Mouse (Mus musculus) CH12.LX (cell line): ENCODE data around the gene Gm44502. TPM values are rescaled to one million over a fixed set of nuclear protein-coding genes. Genes with fewer than 3 reads are reported as not detected.

Experiments used
- DNase-seq: peaks from one replicate; pipeline ENCODE4 v3.0.0-alpha.2; 2013; ENCODE audit errors: extremely low read depth
- H3K27ac ChIP-seq: 2 replicates; pipeline ENCODE4 v1.5.1; 2012; ENCODE audit warnings: low read depth, mild to moderate bottlenecking, control low read depth, moderate library complexity; ENCODE audit not compliant: insufficient read depth
- H3K27me3 ChIP-seq: replicated peaks from 2 replicates; pipeline ENCODE3; 2012; ENCODE audit warnings: inconsistent platforms
- H3K36me3 ChIP-seq, 2 experiments: replicated peaks in 1 of 2; 2 replicates each; pipeline versions ENCODE3 to v1.6.1; 2012; ENCODE audit warnings: inconsistent platforms in 1 of 2, low read length in 1 of 2, mild to moderate bottlenecking in 1 of 2, mixed read lengths in 1 of 2, moderate library complexity in 1 of 2; ENCODE audit not compliant: control insufficient read depth in 1 of 2, insufficient read depth in 1 of 2
- H3K4me1 ChIP-seq, 2 experiments: 2 replicates each; pipeline ENCODE4 v1.6.1; 2012; ENCODE audit warnings: inconsistent platforms in 1 of 2, moderate library complexity in 1 of 2; ENCODE audit not compliant: insufficient read depth in 2 of 2, control insufficient read depth in 1 of 2
- H3K4me2 ChIP-seq: 2 replicates; pipeline ENCODE4 v1.6.1; 2012; ENCODE audit warnings: low read depth, mild to moderate bottlenecking, control low read depth; ENCODE audit not compliant: poor library complexity, insufficient read depth, severe bottlenecking
- H3K4me3 ChIP-seq, 3 experiments: fragments of 150-350 bp in 1 of 3; sonication (generic) in 1 of 3; replicated peaks in 1 of 3; 2 replicates each; pipeline versions ENCODE3 to v1.5.1; 2011 to 2012; ENCODE audit warnings: low read depth in 2 of 3, low read length in 2 of 3, mild to moderate bottlenecking in 2 of 3, moderate library complexity in 2 of 3, control low read depth in 1 of 3, improper control_type of control experiment in 1 of 3, inconsistent platforms in 1 of 3, mixed read lengths in 1 of 3; ENCODE audit not compliant: poor library complexity in 1 of 3
- H3K79me2 ChIP-seq: replicated peaks from 2 replicates; pipeline ENCODE4 v1.6.1; 2012; ENCODE audit warnings: mild to moderate bottlenecking, moderate library complexity; ENCODE audit not compliant: control insufficient read depth, poor library complexity, insufficient read depth, severe bottlenecking; ENCODE audit errors: extremely low read depth
- H3K9ac ChIP-seq: 2 replicates; pipeline ENCODE4 v1.6.1; 2012; ENCODE audit warnings: low read depth, mild to moderate bottlenecking, control low read depth, moderate library complexity; ENCODE audit not compliant: insufficient read depth
- H3K9me3 ChIP-seq: replicated peaks from 2 replicates; pipeline ENCODE3; 2012; ENCODE audit warnings: low read length, inconsistent platforms, mixed read lengths
- BHLHE40 ChIP-seq: IDR thresholded peaks from 2 replicates; pipeline ENCODE4 v1.6.1; 2011; ENCODE audit warnings: mild to moderate bottlenecking, low read depth, low read length, improper control_type of control experiment
- CHD2 ChIP-seq: IDR thresholded peaks from 2 replicates; pipeline ENCODE4 v1.6.1; 2011; ENCODE audit warnings: low read length, improper control_type of control experiment
- CTCF ChIP-seq, 2 experiments: IDR thresholded peaks in 1 of 2; conservative IDR thresholded peaks in 1 of 2; 2 replicates each; pipeline ENCODE4 v1.5.1; 2011 to 2012; ENCODE audit warnings: low read depth in 2 of 2, low read length in 2 of 2, improper control_type of control experiment in 1 of 2, inconsistent platforms in 1 of 2, mild to moderate bottlenecking in 1 of 2, moderate library complexity in 1 of 2
- EP300 ChIP-seq: IDR thresholded peaks from 2 replicates; pipeline ENCODE4 v1.6.1; 2011; ENCODE audit warnings: low read length, improper control_type of control experiment
- HCFC1 ChIP-seq: IDR thresholded peaks from 2 replicates; pipeline ENCODE4 v1.6.1; 2012; ENCODE audit warnings: low read depth, mild to moderate bottlenecking, inconsistent platforms, low read length, improper control_type of control experiment
- JUN ChIP-seq: IDR thresholded peaks from 2 replicates; pipeline ENCODE4 v1.6.1; 2011; ENCODE audit warnings: low read depth, mild to moderate bottlenecking, low read length, improper control_type of control experiment, moderate library complexity; ENCODE audit not compliant: insufficient read depth
- JUND ChIP-seq: conservative IDR thresholded peaks from 2 replicates; pipeline ENCODE4 v1.6.1; 2011; ENCODE audit warnings: low read depth, low read length, improper control_type of control experiment
- MAFK ChIP-seq: IDR thresholded peaks from 2 replicates; pipeline ENCODE4 v1.6.1; 2011; ENCODE audit warnings: low read length, improper control_type of control experiment; ENCODE audit not compliant: insufficient replicate concordance
- MAX ChIP-seq: IDR thresholded peaks from 2 replicates; pipeline ENCODE4 v1.6.1; 2011; ENCODE audit warnings: low read length, improper control_type of control experiment
- MAZ ChIP-seq: IDR thresholded peaks from 2 replicates; pipeline ENCODE4 v1.6.1; 2012; ENCODE audit warnings: low read depth, mild to moderate bottlenecking, inconsistent platforms, low read length, improper control_type of control experiment, moderate library complexity
- MEF2A ChIP-seq: IDR thresholded peaks from 2 replicates; pipeline ENCODE4 v1.6.1; 2014; ENCODE audit warnings: low read depth, mild to moderate bottlenecking, inconsistent platforms, low read length, improper control_type of control experiment, borderline replicate concordance
- MYC ChIP-seq: IDR thresholded peaks from 2 replicates; pipeline ENCODE4 v1.6.1; 2011; ENCODE audit warnings: low read depth, mild to moderate bottlenecking, improper control_type of control experiment, low read length
- NELFE ChIP-seq: IDR thresholded peaks from 2 replicates; pipeline ENCODE4 v1.6.1; 2011; ENCODE audit warnings: low read depth, low read length, improper control_type of control experiment
- POLR2AphosphoS2 ChIP-seq: IDR thresholded peaks from 2 replicates; pipeline ENCODE4 v1.6.1; 2011; ENCODE audit warnings: low read depth, low read length, improper control_type of control experiment
- RAD21 ChIP-seq: IDR thresholded peaks from 2 replicates; pipeline ENCODE4 v1.6.1; 2011; ENCODE audit warnings: low read depth, mild to moderate bottlenecking, low read length, improper control_type of control experiment, moderate library complexity
- SIN3A ChIP-seq: IDR thresholded peaks from 2 replicates; pipeline ENCODE4 v1.6.1; 2012; ENCODE audit warnings: low read length, improper control_type of control experiment, inconsistent platforms
- SMC3 ChIP-seq: IDR thresholded peaks from 2 replicates; pipeline ENCODE4 v1.6.1; 2011; ENCODE audit warnings: low read depth, low read length, improper control_type of control experiment
- TBP ChIP-seq: conservative IDR thresholded peaks from 2 replicates; pipeline ENCODE4 v1.6.1; 2011; ENCODE audit warnings: low read depth, low read length, improper control_type of control experiment
- USF1 ChIP-seq: IDR thresholded peaks from 2 replicates; pipeline ENCODE4 v1.6.1; 2014; ENCODE audit warnings: low read depth, mild to moderate bottlenecking, inconsistent platforms, low read length, improper control_type of control experiment
- ZC3H11A ChIP-seq: IDR thresholded peaks from 2 replicates; pipeline ENCODE4 v1.6.1; 2012; ENCODE audit warnings: low read depth, mild to moderate bottlenecking, inconsistent platforms, low read length, improper control_type of control experiment
- ZKSCAN1 ChIP-seq: IDR thresholded peaks from 2 replicates; pipeline ENCODE4 v1.6.1; 2012; ENCODE audit warnings: low read depth, inconsistent platforms, low read length, improper control_type of control experiment, borderline replicate concordance
- ZMIZ1 ChIP-seq: IDR thresholded peaks from 2 replicates; pipeline ENCODE4 v1.6.1; 2012; ENCODE audit warnings: low read depth, mild to moderate bottlenecking, inconsistent platforms, low read length, improper control_type of control experiment
- ZNF384 ChIP-seq: IDR thresholded peaks from 2 replicates; pipeline ENCODE4 v1.6.1; 2012; ENCODE audit warnings: low read depth, low read length, improper control_type of control experiment, inconsistent platforms
- dilution Hi-C: fragments of 300-500 bp; cut with MboI; formaldehyde crosslinking; loops from 2 replicates; pipeline ENCODE4 v1.14.3; 2020; ENCODE audit warnings: low sequenced_read_pairs; ENCODE audit not compliant: extremely low pct_unique_long_range_greater_than_20kb, extremely low pct_ligation_motif_present
- in situ Hi-C: fragments of 300-500 bp; cut with MboI; formaldehyde crosslinking; loops from 3 replicates; pipeline ENCODE4 v1.14.3; 2019; ENCODE audit warnings: low sequenced_read_pairs, low pct_ligation_motif_present, low pct_unique_long_range_greater_than_20kb, mixed read lengths
- polyA plus RNA-seq: library from polyadenylated mRNA; unstranded; fragments of >175 nt; gene quantifications from 2 replicates; pipeline ENCODE4 v1.2.1, GENCODE M21; 2012; ENCODE audit warnings: low read depth; ENCODE audit not compliant: insufficient read length
- total RNA-seq, 2 experiments: library from RNA; depleted of rRNA; stranded (reverse); fragments of 300-350 nt in 1 of 2; fragments of >200 nt in 1 of 2; gene quantifications; 2 replicates each; pipeline ENCODE4 v1.2.3; 2012 to 2014

Gm44502 gene
- total and polyA plus RNA-seq, 3 experiments: 0.13 to 0.15 TPM; not detected in 1

- H3K27me3 ChIP-seq: peaks cover 9% of the 10 kb centered on the region
- H3K4me3 ChIP-seq: no peak overlapping the region
- peaks cover 5 to 10% of the 10 kb centered on the region in 2 experiments; a peak in 3 of 4 replicates for H3K4me1 ChIP-seq
- TF ChIP-seq TBP (no peak), MAZ (no peak)
- TF ChIP-seq, all 38 proteins: peak for 0
- Histone ChIP-seq H3K9ac (no peak overlapping the region), H3K79me2 (no peaks in the 10 kb centered on the region), H3K9me3 (no peaks in the 10 kb centered on the region), H3K27ac (no peak overlapping the region), H3K36me3 (peaks cover 0 to 20% of the 10 kb centered on the region in 2 experiments), H3K4me2 (no peak overlapping the region)
- DNase-seq: no peak
- in situ Hi-C loops: no loop called here
- dilution Hi-C loops: no loop called here
Measured at GRCm38 (mm10) chr15:89471476-89471875, 42.0 kb upstream of the Gm44502 start.

GRCm38 (mm10) chr15:89468577-89468976 lies 39.1 kb upstream of the Gm44502 start:
- dilution Hi-C loops: no loop called here
- H3K79me2 ChIP-seq: no peaks in the 10 kb centered on the region
- no peaks in the 10 kb centered on the region for H3K4me1 ChIP-seq
- H3K4me2 ChIP-seq: no peak overlapping the region
- in situ Hi-C loops: no loop called here
- H3K27ac ChIP-seq: no peak overlapping the region
- TF ChIP-seq ZMIZ1: no peak
- peak; percentile 54 for TF ChIP-seq SMC3
- TF ChIP-seq CTCF (conservative IDR thresholded peaks at IDR 0.05 in 1 of 2, IDR thresholded peaks at IDR 0.05 in 1 of 2; ENCODE audit: low read depth in 2 of 2, low read length in 2 of 2): peak; percentile 37 to 70; a peak in 2 of 4 replicates
- no peak for TF ChIP-seq CHD2
- no peak for TF ChIP-seq SIN3A
- TF ChIP-seq JUND: no peak
- TF ChIP-seq NELFE: no peak
- TF ChIP-seq MAZ: no peak
- TF ChIP-seq BHLHE40: no peak
- no peak for TF ChIP-seq ZKSCAN1
- TF ChIP-seq USF1: no peak
- peak; percentile 56 for TF ChIP-seq RAD21
- TF ChIP-seq, all 38 proteins: peak for 3
- no peak overlapping the region for H3K9ac ChIP-seq
- H3K4me3 ChIP-seq: no peak overlapping the region
- H3K36me3 ChIP-seq: peaks cover 0 to 8% of the 10 kb centered on the region in 2 experiments
- DNase-seq: peak; percentile 28
- no peaks in the 10 kb centered on the region for H3K9me3 ChIP-seq
- peaks cover 19% of the 10 kb centered on the region for H3K27me3 ChIP-seq

GRCm38 (mm10) chr15:89465052-89465451 lies 35.6 kb upstream of the Gm44502 start:
- Histone ChIP-seq H3K9ac (no peak overlapping the region), H3K27me3 (peaks cover 44% of the 10 kb centered on the region)
- dilution Hi-C loops: no loop called here
- no peak for TF ChIP-seq CHD2
- no peak for TF ChIP-seq ZC3H11A
- no peak for TF ChIP-seq USF1
- no peak for TF ChIP-seq MAFK
- TF ChIP-seq MEF2A: no peak
- TF ChIP-seq POLR2AphosphoS2: no peak
- no peak for TF ChIP-seq HCFC1
- no peak for TF ChIP-seq SMC3
- TF ChIP-seq ZNF384: no peak
- TF ChIP-seq NELFE: no peak
- no peak for TF ChIP-seq MAX
- TF ChIP-seq ZMIZ1: no peak
- TF ChIP-seq JUN: no peak
- no peak for TF ChIP-seq MYC
- no peak for TF ChIP-seq EP300
- TF ChIP-seq, all 38 proteins: peak for 0
- Histone ChIP-seq H3K4me1 (no peaks in the 10 kb centered on the region), H3K36me3 (no peaks in the 10 kb centered on the region), H3K27ac (no peak overlapping the region), H3K4me2 (no peak overlapping the region), H3K9me3 (no peaks in the 10 kb centered on the region), H3K4me3 (no peak overlapping the region), H3K79me2 (no peaks in the 10 kb centered on the region)
- in situ Hi-C loops: no loop called here
- no peak for DNase-seq
